Mouse (Mus musculus) lung, adult 2 months (tissue): ENCODE results near the gene Ptprg. TPM values are rescaled to one million over a fixed set of nuclear protein-coding genes. Genes with fewer than 3 reads are reported as not detected.
"Not testable (repeated sequence)": the region's sequence is repeated elsewhere in the genome, so short reads cannot be mapped to it uniquely, and the experiment has no call there.

Experiments used
- DNase-seq: peaks from one replicate; pipeline ENCODE4 v3.0.0; 2022
- H3K4me1 ChIP-seq: fragments of 200-500 bp; 2 replicates; pipeline ENCODE4 v1.6.1; 2011; ENCODE audit warnings: low read length; ENCODE audit not compliant: control insufficient read depth, insufficient read depth
- H3K4me3 ChIP-seq: fragments of 200-500 bp; replicated peaks from 2 replicates; pipeline ENCODE3; 2011; ENCODE audit warnings: low read depth, mild to moderate bottlenecking, control low read depth, low read length; ENCODE audit errors: extremely low read depth
- CTCF ChIP-seq: fragments of 200-500 bp; IDR thresholded peaks from 2 replicates; pipeline ENCODE4 v1.5.1; 2011; ENCODE audit warnings: mild to moderate bottlenecking, low read length, control low read depth; ENCODE audit not compliant: insufficient read depth
- POLR2A ChIP-seq: fragments of 200-500 bp; IDR thresholded peaks from 2 replicates; pipeline ENCODE4 v1.6.1; 2011; ENCODE audit warnings: low read depth, mild to moderate bottlenecking, control low read depth, low read length, borderline replicate concordance; ENCODE audit errors: extremely low read depth
- WGBS: fragments of 180-500 bp; shearing (Covaris S2); methylation state at CpG from one replicate; pipeline ENCODE4 v1.1.7; 2018; 5-methylcytosine and 5-hydroxymethylcytosine counted together
- polyA plus RNA-seq: library from polyadenylated mRNA; depleted of rRNA; stranded (reverse); fragments of >200 nt; gene quantifications from 2 replicates; pipeline ENCODE4 v1.2.3, GENCODE M21; 2012

Gene Ptprg
- polyA plus RNA-seq, 1 experiment = 79.9 TPM

GRCm38 (mm10) chr14:11955020-11955882, 401.9 kb downstream of the Ptprg start:
- DNase-seq = no peak
- Histone ChIP-seq H3K4me3 (no peak overlapping the region), H3K4me1 (no peaks in the 10 kb centered on the region)
- TF ChIP-seq POLR2A (no peak), CTCF (no peak)
- 78% methylated on average over 6 of the region's 6 CpGs for WGBS

- 81% methylated on average over 15 of the region's 15 CpGs for WGBS
- no peak for DNase-seq
- TF ChIP-seq CTCF (no peak), POLR2A (no peak)
- no peaks in the 10 kb centered on the region for H3K4me1 ChIP-seq
- H3K4me3 ChIP-seq = no peak overlapping the region
Observed at GRCm38 (mm10) chr14:11960269-11961121, 407.2 kb downstream of the Ptprg start.

- no peak for TF ChIP-seq POLR2A
- TF ChIP-seq CTCF = no peak
- no peak overlapping the region for H3K4me3 ChIP-seq
- no peak for DNase-seq
- WGBS = 91% methylated on average over 5 of the region's 5 CpGs
- peaks cover 2% of the 10 kb centered on the region; the same call in 1 of the 2 replicates for H3K4me1 ChIP-seq
Observed at GRCm38 (mm10) chr14:11962101-11962500, 408.8 kb downstream of the Ptprg start.

- H3K4me1 ChIP-seq = peaks cover 2% of the 10 kb centered on the region; the same call in 1 of the 2 replicates
- TF ChIP-seq POLR2A (no peak), CTCF (no peak)
- WGBS = 81% methylated on average over 8 of the region's 8 CpGs
- no peak for DNase-seq
- H3K4me3 ChIP-seq = no peak overlapping the region
Observed at GRCm38 (mm10) chr14:11962561-11962960, 409.2 kb downstream of the Ptprg start.

GRCm38 (mm10) chr14:11963791-11964190, 410.5 kb downstream of the Ptprg start:
- no peak overlapping the region for H3K4me3 ChIP-seq
- H3K4me1 ChIP-seq = peaks cover 2% of the 10 kb centered on the region; the same call in 1 of the 2 replicates
- WGBS = 91% methylated on average over 10 of the region's 10 CpGs
- TF ChIP-seq POLR2A = no peak
- no peak for TF ChIP-seq CTCF
- DNase-seq = no peak

- DNase-seq, H3K4me3 ChIP-seq, H3K4me1 ChIP-seq: not testable (repeated sequence)
- WGBS = 57% methylated on average over 1 of the region's 1 CpGs
Observed at GRCm38 (mm10) chr14:11964326-11964725, 411.0 kb downstream of the Ptprg start.

- TF ChIP-seq CTCF = no peak
- no peak for TF ChIP-seq POLR2A
- WGBS = 48% methylated on average over 5 of the region's 5 CpGs
- Histone ChIP-seq H3K4me1 (peaks cover 2% of the 10 kb centered on the region; the same call in 1 of the 2 replicates), H3K4me3 (no peak overlapping the region)
- DNase-seq = no peak
Observed at GRCm38 (mm10) chr14:11965878-11966277, 412.5 kb downstream of the Ptprg start.

- WGBS = 78% methylated on average over 4 of the region's 4 CpGs
- no peaks in the 10 kb centered on the region; the same call in 1 of the 2 replicates for H3K4me1 ChIP-seq
Observed at GRCm38 (mm10) chr14:11981764-11982163, 428.4 kb downstream of the Ptprg start.

GRCm38 (mm10) chr14:11983031-11983430, 429.7 kb downstream of the Ptprg start:
- 87% methylated on average over 9 of the region's 9 CpGs for WGBS
- DNase-seq = no peak
- H3K4me1 ChIP-seq = no peaks in the 10 kb centered on the region; the same call in 1 of the 2 replicates
- H3K4me3 ChIP-seq = no peak overlapping the region
- no peak for TF ChIP-seq CTCF
- no peak for TF ChIP-seq POLR2A

More at GRCm38 (mm10) chr14:11981764-11982163, 428.4 kb downstream of the Ptprg start:
- TF ChIP-seq CTCF = no peak
- TF ChIP-seq POLR2A = no peak
- H3K4me3 ChIP-seq = no peak overlapping the region
- no peak for DNase-seq
